Mouse (Mus musculus): ENCODE results near the gene Serpinb1b.

The Serpinb1b gene

GRCm38 (mm10) chr13:33095575-33095974 lies 17.2 kb downstream of the Serpinb1b start:
- no peak for DNase-seq

GRCm38 (mm10) chr13:33105626-33106025 lies 27.3 kb downstream of the Serpinb1b start:
- DNase-seq = no peak

GRCm38 (mm10) chr13:33113054-33113453 lies 34.7 kb downstream of the Serpinb1b start:
- DNase-seq = no peak

- DNase-seq = peak; percentile 10
Observed at GRCm38 (mm10) chr13:33137717-33138116, 59.3 kb downstream of the Serpinb1b start.

- no peak for DNase-seq
Observed at GRCm38 (mm10) chr13:33141435-33141834, 63.1 kb downstream of the Serpinb1b start.

Measured in right cerebral cortex, postnatal 25 days (tissue).